Mouse (Mus musculus): ENCODE data around the gene Fgfr2.

DNA sequence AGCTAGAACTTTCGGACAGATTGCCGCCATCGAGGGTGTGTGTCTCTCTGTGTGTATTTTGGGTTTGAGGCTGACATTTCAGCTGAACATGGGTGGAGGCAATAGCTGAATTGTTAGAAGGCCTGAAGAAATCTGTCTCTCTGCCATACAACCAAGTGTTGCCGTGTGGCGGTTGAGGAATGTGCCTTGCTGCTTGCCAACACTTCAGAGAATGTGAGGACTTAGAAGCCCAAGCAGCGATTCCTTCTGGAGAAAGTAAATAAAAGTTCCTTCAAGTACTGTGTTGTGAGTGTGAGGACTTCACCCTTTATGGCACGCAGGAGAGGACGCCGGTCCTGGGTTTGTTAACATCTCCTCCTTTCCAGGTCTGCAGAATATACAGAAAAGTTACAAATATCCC lies 2482.5 kb downstream of the Fgfr2 start:
- TF ChIP-seq CTCF (IDR thresholded peaks at IDR 0.05; ENCODE audit: low read depth), result no peak
- TF ChIP-seq EP300 (IDR thresholded peaks at IDR 0.05; ENCODE audit: low read depth), result no peak

All from liver, postnatal 0 days (tissue).